Mouse (Mus musculus): ENCODE results near the gene Spats2l.

- TF ChIP-seq CTCF (IDR thresholded peaks at IDR 0.05; ENCODE audit: low read depth, low read length): no peak
- TF ChIP-seq POLR2A (IDR thresholded peaks at IDR 0.05; ENCODE audit: borderline replicate concordance, low read depth, low read length): no peak
Measured at GRCm38 (mm10) chr1:57971588-57971987, 197.6 kb downstream of the Spats2l start.
